Mouse (Mus musculus): ENCODE measurements at regions not wholly inside any gene's neighbourhood (a gene's known extent, or its start where the extent isn't known, plus 50 kb on each side); places are given as distances from the start of the nearest gene placed in this dataset.
"Not testable (repeated sequence)": the region's sequence is repeated elsewhere in the genome, so short reads cannot be mapped to it uniquely, and the experiment has no call there.

- ATAC-seq (replicated peaks; ENCODE audit: low FRiP score, poor library complexity, severe bottlenecking), result not testable (repeated sequence)
Measured at GRCm38 (mm10) chr13:61805300-61805699, 235.4 kb upstream of the Cts3 start.

GRCm38 (mm10) chr13:61804168-61804874 is 234.4 kb upstream of the Cts3 start:
- peak; percentile 80 for ATAC-seq (replicated peaks; ENCODE audit: low FRiP score, poor library complexity, severe bottlenecking)

- not testable (repeated sequence) for ATAC-seq (replicated peaks; ENCODE audit: low FRiP score, poor library complexity, severe bottlenecking)
Measured at GRCm38 (mm10) chr13:61803763-61804162, 233.8 kb upstream of the Cts3 start.

GRCm38 (mm10) chr13:61763457-61763856 is 193.5 kb upstream of the Cts3 start:
- not testable (repeated sequence) for ATAC-seq (replicated peaks; ENCODE audit: low FRiP score, poor library complexity, severe bottlenecking)
